Mouse (Mus musculus): ENCODE measurements around the gene Notch2.

Gene Notch2

DNA sequence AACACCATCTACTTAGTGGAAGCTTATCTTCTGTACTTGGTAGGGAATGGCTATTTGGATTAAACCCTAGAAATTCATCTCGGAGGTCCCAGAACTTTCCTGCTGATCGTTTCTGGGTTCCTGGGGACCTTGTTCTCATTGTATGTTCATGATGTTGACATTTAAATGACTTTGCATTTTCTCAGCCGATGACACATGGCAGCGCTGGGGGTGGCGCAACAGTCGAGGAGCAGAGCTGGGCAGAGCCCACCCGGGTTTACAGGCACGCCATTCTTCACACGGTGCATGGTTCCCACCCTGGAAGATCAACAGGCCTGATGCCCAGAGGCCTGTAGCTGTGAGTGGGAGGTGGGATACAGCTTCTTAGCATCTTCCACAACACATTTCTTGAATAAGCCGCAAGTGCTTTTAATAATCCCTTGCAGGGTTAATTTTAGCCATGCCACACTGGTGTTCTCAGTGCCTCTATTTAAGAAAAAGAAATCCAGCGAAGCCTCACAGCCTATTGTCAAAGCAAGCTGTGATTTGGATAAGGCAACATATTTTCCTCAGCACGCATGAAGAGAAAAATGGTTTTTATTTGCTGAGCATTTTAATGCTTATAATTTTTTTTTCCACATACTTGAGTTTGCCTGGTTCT lies 54.6 kb downstream of the Notch2 start:
- no peak for ATAC-seq (ENCODE audit: insufficient number of reproducible peaks, low FRiP score, low TSS enrichment)

DNA sequence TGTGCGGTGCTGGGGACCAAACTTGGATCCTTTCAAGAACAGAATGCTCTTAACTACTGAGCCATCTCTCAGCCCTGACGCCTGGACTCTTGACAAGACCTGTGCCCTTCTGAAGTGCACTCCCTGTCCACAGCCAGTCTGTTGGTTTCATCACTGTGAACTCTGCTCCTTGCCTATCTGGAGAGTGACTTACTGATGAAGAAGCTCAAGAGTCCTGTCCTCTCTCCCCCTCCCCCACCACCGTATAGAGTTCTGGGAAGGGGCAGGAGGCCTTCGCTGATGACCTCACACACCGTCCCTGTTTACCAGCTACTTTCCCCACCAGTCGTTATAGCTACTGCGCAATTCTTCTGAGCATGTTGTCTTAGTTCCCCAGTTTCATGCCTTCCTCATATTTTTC lies 55.8 kb downstream of the Notch2 start:
- ATAC-seq (ENCODE audit: insufficient number of reproducible peaks, low FRiP score, low TSS enrichment) = no peak

DNA sequence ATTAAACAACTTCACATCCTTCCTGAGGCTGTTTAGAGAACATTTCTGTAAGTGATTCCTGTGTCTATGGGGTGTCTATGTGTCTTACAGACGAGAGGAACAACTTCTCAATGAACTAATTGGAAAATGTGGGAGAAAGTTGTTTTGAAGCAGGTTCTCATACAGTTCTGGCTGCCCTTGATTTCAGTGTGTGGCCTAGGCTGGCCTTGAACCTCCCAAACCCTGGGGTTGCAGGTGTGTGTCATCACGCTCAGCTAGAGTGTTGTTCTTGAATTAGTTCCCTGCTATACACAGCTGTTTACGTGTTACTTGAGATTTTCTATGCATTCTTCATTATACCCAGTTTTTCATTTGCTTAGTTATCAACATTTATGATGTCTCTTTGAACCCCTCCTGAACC lies 56.5 kb downstream of the Notch2 start:
- ATAC-seq (ENCODE audit: insufficient number of reproducible peaks, low FRiP score, low TSS enrichment) = no peak

DNA sequence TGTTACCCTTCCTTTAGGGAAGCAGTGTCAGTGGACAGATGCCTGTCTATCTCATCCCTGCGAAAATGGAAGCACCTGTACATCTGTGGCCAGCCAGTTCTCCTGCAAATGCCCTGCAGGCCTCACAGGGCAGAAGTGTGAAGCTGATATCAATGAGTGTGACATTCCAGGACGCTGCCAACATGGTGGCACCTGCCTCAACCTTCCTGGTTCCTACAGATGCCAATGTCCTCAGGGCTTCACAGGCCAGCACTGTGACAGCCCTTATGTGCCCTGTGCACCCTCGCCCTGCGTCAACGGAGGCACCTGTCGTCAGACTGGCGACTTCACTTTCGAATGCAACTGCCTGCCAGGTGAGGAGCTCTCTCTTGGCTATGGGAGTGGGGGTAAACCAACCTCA lies 59.2 kb downstream of the Notch2 start:
- no peak for ATAC-seq (ENCODE audit: insufficient number of reproducible peaks, low FRiP score, low TSS enrichment)

DNA sequence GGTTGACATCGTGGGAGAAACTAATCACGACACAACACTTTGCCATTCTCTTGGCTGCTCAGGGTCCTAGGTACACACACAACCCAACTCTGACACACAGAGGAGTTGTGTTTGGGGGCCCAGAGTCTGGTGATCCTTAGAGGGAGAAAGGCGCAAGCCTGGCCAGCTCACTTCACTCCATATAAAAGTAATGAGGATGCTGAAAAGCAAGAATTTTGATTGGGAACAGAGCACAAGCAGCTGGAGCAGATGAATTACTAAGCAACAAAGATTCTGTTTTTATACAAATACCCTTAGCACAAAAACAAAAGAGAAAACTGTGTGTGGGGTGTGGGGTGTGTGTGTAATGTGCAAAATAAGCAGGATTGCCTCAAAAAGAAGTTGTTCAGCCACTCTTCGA lies 60.2 kb downstream of the Notch2 start:
- ATAC-seq (ENCODE audit: insufficient number of reproducible peaks, low FRiP score, low TSS enrichment) = no peak

DNA sequence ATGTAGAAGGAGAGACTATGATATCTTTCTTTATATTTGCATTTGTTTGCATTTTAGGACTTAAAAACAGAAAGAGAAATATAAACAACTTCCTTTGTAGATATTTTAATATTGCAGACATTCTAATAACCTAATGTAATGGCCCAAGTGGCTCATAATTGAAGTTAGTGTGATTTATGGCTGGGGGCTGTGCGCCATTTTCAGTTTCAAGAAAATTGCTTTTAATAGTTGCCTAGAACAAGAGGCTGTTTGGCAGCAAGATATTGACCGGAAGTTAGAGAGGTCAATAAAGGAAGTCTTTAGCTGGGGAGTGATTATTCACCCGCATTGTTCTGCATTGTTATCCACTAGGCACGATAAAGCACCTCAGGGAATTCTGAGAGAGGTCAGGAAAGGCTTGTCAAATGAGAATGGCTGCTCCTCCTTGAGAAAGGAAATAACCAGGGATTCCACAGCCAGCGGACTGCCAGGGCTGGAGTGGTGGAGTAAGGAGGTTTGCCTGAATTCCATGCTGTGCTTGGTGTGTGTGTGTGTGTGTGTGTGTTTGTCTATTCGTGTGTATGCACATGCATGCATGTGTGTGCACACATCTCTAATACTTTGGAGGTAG lies 61.4 kb downstream of the Notch2 start:
- ATAC-seq (ENCODE audit: insufficient number of reproducible peaks, low FRiP score, low TSS enrichment) = no peak

DNA sequence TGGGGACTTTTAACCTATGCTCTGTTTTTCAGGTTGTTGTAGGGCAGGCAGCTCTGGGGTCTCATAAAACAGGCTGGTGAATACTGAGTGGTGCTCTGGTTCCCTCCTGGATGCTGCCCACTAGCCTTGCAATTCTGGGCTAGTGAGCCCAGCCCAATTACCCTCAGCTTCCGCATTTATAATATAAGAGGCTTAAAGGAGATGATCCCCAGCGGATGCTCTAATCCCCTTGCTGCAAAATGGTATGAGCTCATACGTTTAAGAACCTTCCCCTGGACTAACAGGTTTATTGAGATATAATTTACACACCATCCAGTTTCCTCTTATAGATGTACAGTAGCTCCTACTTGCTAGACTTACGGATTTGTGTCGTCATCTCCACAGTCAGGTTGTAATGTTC lies 64.5 kb downstream of the Notch2 start:
- no peak for ATAC-seq (ENCODE audit: insufficient number of reproducible peaks, low FRiP score, low TSS enrichment)

DNA sequence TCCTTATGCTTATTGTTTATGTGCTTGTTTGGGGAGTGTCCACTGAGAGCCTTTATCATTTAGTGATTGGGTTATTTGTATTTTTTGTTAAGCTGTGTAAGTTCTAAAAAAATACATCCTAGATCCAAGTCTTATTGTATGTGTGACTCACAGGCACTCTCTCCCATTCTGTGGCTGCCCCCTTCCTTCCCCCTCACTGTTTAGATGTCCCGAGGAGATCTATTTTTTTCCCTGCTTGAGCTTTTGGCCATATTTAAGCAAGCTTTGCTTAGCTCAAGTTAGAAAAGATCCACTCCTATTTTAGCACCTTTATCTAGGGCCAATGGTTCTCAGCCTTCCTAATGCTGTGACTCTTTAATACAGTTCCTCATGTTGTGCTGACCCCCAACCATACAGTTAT lies 65.5 kb downstream of the Notch2 start:
- no peak for ATAC-seq (ENCODE audit: insufficient number of reproducible peaks, low FRiP score, low TSS enrichment)

DNA sequence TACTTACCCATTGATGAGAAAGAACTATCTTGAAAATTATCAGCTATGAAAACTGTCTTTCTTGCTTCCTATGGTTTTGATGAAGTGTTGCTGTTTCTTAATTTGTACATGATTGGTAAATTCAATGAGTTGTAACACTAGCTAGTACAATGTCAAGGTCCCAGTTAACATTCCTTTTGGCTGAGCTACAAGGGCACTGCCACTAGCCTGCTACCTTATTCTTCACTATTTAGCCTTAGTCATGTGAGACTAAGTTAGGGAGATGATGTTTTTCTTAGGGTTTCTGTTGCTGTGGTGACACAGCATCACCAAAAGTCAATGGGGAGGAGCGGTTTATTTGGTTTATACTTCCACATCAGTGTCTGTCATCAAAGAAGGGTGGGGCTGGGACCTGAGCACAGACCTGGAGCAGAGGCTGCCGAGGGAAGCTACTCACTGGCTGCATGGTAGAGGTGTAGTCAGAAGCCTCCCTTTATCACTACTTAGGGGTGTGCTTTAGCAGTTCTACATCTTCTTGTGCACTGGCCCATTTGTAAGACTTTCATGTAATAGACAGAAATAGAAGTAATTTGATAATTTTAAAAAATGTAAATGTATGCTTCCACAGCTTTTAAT lies 66.4 kb downstream of the Notch2 start:
- ATAC-seq (ENCODE audit: insufficient number of reproducible peaks, low FRiP score, low TSS enrichment) = no peak

DNA sequence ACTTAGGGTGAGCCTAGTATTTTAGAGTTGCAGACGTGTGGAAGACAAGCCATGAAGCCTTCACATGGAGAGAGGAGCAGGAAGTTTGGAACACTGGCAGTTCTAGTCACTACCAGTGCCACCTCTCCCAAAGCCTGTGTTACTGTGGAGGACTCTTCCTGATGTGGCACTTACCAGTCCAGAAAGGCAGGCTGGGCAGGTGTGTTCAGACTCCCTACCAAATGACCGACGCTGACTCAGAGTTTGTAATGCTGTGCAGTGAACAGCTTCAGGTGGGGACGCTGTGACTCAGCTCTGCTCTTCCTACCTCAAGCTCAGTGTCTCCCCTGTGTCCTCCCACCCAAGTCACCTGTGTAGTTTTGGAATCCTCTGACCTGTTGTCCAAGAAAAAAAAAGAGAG lies 67.3 kb downstream of the Notch2 start:
- no peak for ATAC-seq (ENCODE audit: insufficient number of reproducible peaks, low FRiP score, low TSS enrichment)

DNA sequence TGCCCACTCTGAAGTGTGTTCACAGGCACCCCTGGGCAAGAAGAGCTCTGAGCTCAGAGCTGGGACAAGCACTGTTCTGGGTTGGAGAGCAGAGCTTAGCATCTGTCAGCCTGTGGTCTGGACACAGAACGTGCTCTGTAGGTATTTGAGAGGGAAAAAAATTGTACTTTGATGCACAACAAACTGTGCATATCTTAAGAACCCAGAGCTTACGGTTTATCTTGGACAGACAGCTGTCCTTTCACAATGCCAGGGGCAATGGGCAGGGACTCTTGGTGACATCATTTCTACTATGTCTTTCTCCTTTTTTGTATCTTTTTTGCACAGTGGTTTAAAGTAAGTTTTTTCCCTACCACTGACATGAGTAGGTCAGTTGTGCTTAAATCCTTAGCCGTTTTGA lies 68.9 kb downstream of the Notch2 start:
- ATAC-seq (ENCODE audit: insufficient number of reproducible peaks, low FRiP score, low TSS enrichment) = no peak

DNA sequence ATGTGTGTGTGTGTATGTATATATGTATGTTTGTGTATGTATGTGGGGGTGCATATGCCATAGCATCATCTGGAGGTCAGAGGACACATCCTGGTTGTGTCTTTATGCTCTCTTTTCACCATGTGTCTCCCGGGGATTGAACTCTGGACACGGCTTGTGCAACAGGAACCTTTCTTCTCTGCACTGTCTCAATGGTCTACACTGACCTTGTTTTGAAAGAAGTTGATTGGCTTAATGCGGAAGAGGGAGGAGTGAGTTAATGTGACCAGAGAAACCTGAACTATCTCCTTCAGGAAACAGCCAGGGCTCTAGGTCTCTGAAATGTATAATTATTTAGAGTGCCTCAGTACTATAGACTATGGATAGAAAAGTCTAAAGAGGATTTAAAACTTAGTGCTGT lies 69.6 kb downstream of the Notch2 start:
- ATAC-seq (ENCODE audit: insufficient number of reproducible peaks, low FRiP score, low TSS enrichment) = no peak

DNA sequence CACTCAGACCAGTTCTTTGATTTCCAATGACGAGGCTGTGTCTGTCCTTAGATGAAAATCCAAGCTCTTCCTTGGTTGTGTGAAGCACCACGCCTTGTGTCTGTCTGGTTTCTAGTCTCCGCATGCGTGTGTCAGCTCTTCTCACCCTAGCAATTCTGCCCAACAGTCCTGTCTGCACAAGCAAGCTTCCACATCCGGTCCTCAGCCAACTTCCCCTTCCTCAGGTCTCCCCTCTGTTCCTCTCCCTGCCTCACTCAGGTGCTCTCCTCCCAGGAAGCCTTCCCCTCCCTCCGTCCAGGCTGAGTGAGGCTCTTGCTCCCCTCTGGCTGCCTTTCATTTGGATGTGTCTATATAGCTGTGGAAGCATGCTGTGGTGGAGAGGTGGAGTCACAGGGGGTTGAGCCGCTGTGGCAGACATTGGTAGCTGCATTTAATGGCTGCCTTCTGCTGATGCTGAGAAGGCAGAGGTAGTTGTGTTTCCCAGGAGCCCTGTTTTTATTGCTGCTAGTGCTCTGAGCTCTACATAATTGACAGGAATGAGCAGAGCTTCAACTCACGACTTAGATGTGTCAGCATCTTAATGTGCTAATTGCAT lies 70.8 kb downstream of the Notch2 start:
- no peak for ATAC-seq (ENCODE audit: insufficient number of reproducible peaks, low FRiP score, low TSS enrichment)

DNA sequence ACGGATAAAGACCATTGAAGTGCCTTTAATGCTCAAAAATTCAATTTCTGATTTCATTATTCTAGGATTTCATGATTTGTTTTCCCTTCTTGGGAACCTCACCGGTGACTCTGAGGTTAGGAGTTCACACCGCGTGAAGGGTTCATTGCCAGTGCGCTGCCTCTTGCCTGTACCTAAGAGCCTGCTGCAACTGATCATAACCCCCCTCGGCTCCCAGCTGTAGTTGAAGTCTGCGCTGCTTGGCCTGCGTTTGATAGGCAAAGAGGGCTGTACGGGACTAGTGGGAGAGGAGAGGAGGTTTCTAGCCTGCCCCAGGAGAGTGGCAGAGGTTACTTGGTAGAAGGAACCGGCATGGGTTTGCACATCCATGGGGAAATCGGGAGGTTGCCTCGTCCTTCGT lies 71.5 kb downstream of the Notch2 start:
- no peak for ATAC-seq (ENCODE audit: insufficient number of reproducible peaks, low FRiP score, low TSS enrichment)

DNA sequence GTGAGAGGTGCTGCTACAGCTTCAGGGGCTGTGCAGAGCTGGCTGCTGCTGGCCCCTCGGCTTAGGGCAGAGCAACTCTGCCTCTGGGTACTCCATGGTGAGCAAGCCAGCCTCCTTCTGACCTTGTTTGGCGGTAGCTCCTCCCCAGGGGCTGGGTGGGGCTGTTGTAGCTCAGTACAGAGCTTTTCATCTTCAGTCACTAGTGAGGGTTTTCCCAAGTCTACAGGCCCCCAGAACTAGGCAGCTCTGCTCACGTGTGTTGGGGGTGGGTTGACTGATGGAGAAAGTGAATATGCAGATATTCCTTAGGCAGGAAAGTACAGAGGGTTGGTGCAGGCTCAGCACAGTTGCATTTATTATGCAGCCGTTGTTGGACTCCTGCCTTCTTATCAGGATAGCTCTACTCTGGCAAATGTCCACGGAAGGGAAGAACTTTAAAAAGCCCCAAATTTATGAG lies 72.5 kb downstream of the Notch2 start:
- ATAC-seq (ENCODE audit: insufficient number of reproducible peaks, low FRiP score, low TSS enrichment) = no peak

DNA sequence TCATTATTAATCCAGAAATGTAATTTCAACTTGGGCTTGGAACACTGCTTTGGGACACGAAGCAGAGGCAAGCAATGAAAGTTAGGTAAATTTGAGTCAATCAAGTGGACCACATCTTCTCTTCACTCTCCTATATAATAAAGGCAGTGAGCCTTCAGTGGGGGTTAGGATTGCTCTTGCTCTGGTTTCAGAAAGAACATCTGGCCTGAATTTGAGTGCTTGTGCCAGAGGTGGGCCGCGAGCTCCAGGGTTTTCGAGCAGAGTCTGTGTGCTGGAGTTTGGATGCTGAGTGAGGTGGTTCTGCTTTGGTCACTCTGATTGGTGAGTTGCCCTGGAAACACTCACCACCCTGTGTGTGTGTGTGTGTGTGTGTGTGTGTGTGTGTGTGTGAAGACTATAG lies 73.1 kb downstream of the Notch2 start:
- ATAC-seq (ENCODE audit: insufficient number of reproducible peaks, low FRiP score, low TSS enrichment) = no peak

DNA sequence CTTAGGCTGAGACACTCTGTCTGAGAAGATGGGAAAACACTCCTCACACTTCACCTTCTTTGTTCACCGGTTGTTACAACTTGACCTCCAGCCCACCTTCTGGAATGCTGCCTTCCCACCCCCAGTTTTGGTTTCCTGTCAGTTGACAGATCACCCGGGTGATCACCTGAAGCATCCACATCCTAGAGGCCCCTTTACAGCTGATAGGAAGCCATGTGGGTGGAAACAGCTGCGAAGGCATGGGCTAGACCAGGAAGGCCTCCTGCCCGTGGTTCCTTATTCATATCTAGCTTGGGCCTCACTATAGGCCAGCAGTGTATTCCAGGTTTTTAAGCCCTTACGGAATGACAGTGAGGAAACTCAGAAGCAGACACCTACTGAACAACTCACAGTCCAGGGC lies 73.5 kb downstream of the Notch2 start:
- no peak for ATAC-seq (ENCODE audit: insufficient number of reproducible peaks, low FRiP score, low TSS enrichment)

DNA sequence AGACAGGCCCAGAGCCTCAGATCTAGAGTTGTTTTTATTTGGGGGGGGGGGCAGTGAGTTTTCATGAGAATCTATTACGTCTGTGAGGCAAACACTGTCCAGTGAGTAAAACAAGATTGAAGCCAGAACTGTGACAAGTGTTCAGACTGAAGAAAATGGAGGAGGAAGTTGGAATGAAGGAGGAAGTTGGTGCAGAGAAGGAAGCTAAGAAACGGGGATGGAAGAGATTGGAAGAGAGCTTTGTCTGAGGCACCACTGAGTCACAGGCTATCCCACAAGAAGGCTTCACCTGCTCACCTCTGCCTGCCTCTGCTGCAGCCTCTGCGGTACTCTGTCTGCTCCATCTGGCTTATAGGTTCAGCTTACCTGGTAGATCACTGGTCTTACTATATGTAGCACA lies 74.2 kb downstream of the Notch2 start:
- no peak for ATAC-seq (ENCODE audit: insufficient number of reproducible peaks, low FRiP score, low TSS enrichment)

DNA sequence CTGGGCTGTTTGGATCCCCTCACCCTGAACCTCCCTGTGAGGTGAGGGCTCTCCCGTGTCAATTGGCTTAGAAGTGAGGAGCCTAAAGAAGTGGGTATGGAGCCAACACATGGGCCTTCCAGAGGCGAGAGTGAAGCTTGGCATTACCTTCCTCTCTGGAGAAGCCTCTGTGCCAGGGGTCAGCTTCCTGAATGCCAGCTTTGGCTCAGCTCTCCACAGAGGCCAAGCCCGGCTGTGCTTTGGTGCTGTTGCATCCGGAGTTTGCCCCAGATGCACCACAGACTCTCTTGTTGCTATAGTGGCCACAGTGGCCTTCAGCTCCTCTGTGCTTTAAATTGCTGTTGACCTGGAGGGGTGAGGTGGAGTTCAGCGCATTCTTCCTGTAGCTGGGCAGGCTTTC lies 76.4 kb downstream of the Notch2 start:
- no peak for ATAC-seq (ENCODE audit: insufficient number of reproducible peaks, low FRiP score, low TSS enrichment)

DNA sequence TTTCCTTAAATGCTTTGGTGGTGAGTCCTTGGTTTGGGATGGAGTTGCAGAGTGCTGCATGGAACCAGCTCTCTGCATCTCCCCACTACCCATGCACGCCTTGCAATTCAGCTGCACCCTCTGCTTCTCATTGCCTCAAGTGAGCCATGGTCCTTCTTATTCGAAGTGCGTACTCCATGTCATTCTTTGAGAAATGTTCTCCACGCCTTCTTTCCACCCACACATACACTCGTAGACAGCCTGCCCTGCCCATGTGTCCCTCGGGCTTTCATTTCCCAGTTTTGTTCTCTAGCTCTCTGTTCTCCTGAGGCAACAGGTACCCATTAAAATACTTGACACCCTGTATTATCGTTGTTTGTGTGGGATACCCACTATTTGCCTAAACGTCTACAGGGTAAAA lies 76.8 kb downstream of the Notch2 start:
- no peak for ATAC-seq (ENCODE audit: insufficient number of reproducible peaks, low FRiP score, low TSS enrichment)

DNA sequence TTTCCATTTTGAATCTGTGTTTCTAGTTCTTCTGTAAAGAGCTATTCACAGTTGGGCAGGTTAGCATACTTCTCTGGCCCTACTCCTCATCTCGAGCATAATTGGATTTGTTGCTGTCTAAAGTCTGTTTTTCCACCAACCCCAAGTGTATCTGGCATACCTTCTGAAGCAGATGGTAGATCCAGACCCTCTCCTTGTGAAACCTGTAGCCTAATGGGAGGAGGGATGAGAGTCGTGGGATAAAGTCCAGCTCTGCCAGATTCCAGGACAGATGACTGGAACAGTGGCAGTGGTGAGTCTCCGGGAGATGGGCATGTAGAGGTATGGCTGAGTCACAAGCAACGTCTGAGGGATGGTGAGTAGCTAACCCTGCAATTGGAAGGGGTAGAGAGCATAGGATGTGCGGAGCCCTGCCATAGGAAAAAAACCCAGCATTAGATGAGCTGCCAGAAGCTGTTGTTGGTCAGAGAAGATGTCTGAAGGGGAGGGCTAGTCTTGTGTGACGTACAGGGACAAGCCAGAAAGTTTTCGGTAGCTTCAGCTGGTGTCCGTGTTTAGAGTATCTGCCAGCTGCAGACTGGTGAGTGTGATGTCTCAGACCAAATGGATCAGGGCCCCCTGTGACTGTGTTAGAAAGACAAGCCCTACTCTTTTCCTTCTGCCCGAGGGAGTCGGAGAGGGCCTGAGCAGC lies 79.5 kb downstream of the Notch2 start:
- ATAC-seq (ENCODE audit: insufficient number of reproducible peaks, low FRiP score, low TSS enrichment) = no peak

All from cerebellum, adult (tissue).